Mouse (Mus musculus) retina, adult 2 months (tissue): Measurements from ENCODE around the gene Nodal.
"Not testable (repeated sequence)": the region's sequence is repeated elsewhere in the genome, so short reads cannot be mapped to it uniquely, and the experiment has no call there.

Experiments
- DNase-seq: peaks from one replicate; pipeline ENCODE4 v3.0.0-alpha.2; 2012; ENCODE audit warnings: low read depth, low spot score

Nodal gene

DNA sequence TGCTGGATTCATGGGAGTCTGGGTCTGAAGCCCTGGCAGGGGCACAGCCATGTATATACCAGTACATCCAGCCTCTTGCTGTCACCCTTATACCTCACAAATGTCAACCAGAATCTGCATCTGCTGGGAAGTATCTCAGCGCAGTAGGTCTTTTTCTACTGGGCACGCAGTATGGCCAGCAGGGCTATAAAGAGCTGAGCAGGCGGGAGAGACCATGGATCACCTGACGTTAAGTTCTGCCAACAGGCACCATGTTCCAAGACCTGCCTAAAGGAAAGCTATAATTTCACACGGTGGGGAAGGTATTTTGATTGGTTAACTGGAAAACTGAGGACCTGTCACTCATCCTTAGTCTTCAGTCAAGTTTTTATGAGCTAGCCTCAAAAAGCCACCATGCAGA, 11.3 kb downstream of the Nodal start:
- DNase-seq: no peak

DNA sequence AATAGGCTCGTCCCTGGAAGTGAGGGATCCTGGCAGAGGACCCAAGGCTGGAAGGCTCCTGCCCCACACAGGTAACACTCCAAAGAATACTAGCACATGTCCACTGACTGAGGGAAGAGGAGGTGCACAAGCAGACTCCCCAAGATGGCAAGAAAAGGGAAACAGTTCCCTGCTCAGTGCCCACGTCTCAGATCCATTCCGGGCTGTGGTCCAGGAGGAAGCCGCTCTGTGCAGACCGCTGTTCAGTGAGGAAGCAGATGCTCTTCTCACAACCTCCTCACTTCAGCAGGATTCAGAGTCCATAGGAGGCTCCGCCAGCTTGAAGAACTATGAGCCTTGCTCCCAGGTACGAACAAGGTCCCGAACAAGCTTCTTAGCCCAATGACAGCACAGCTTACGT, 13.6 kb downstream of the Nodal start:
- DNase-seq: no peak

DNA sequence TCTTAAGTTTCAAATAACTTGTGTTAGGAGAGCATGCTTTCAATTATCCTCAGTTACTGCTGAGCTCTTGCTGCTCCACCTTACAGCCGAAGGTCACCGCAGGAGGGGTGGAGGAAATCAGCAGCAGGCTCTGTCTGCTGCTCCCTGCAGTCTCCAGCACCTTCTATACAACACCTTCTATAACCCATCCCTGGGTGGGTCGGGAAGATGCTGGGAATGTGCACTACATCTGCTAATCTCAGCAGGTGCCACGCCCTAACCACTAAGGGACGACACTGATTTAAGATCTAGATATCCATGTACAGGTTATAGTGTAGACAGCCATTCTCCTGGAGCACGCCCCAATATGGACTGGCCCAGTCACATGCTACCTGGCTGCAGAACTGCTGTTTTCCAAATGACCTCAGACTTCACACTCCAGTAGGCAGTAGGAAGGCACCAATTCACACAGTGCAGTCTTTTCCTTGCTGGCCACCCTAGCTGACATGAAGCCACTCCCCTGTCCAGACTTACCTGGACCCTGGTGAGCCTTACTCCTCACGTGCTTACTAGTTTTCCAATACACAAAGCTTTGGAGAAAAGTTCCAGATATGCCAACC, 22.5 kb downstream of the Nodal start:
- DNase-seq: no peak

DNA sequence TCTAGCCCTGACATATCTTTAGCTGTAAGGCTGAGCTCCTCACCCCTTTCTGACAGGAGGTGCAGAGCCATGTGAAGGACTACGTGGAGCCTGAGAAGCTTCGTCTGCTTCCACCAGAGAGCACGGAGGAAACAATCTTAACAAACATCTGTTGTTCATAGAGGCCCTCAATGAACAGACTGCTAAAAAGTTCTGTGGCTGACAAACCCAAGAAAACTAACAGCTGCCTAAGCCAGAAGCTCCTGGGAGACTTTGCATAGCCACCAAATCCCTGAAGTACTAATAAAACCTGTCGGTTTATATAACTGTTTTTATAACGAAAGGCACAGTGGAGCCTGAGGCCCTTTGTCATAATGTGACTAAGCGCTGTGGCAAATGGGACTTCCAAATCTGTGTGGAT, 25.7 kb downstream of the Nodal start:
- no peak for DNase-seq

DNA sequence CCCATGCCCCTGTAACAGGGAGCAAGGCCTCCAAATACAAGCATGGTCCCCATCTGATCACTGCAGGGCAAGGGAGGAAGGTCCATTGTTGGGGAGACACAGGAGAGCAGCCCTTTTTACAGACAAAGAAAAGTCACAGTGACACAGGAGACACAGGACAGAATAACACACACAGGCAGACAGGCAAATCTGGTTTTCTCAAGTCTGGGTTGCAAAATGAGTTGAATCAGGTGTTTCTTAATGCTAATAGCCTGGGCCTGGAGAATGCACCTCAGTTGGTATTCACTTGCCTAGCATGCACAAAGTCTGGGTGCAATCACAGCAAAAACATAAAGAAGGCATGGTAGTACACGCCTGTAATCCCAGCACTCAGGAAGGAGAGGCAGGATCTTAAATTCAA, 26.1 kb downstream of the Nodal start:
- DNase-seq: no peak

DNA sequence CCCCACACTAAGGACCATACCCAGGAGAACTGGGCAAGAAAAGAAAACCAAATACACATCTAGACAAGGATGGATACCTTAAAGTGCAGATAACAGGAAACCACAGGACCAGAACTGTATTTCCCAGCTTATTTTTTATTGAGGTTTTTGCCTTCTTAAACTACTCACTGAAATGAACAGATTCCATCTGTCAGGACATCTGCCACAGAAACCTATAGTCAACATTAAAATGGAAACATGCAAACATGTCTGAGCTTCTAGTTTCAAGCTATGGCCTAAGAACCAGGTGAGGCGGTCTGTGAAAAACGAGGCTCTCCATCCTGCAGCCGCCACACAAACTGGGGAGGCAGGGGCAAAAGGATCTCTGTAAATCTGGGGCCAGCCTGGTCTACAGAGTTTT, 27.2 kb downstream of the Nodal start:
- no peak for DNase-seq

DNA sequence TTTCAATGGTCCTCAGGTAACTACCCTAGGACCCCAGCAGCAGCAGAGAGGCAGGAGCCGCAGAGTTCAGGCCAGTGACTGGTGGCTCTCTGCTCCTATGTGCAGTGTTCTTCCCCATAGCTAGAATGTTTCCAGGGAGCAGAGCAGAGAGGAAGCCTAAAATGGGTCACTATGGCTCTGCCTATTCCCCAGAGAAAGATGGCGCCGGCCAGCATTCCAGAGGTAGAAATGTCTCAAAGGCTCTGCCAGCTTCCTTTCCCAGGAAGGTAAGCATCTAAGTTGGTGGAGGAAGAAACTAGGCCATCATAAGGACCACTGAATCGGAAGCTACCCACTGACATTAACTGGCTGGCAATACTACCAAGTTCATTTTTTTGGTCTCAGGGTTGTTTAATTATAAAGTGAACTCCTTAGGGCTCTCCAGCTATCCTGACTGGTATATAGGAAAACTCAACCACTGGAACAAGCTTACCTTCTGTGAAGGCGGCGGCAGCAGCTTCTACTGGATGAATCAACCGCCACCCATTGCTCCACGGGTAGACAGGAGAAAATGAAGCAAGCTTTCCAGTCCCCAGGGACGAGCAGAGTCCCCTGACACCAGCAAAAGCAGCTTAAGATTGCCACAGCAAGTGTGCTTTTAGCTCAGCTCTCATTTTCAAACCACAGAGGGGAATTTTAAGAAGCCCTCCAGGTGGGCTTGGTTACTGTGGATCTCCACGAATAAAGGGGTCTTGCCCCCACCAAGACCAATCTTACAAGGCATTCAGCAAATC, 30.0 kb downstream of the Nodal start:
- DNase-seq: no peak

DNA sequence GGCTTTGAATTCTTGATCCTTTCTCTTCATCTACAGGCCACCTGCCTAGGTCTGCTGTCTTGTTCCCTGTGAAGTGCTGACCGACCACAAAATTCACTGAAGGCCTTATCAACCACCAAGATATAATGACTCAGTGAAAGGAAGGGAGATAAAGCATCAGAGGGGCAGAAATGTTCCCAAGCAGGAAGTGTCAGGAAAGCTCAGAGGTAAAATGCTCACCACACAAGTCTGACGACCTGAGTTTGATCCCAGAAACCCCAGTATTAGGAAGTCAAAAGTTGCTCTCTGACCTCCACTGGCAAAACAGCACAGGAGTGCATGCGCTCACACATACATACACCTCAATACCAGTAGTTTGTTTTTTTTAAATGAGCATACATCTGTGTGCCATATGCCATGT, 31.1 kb downstream of the Nodal start:
- DNase-seq: no peak

DNA sequence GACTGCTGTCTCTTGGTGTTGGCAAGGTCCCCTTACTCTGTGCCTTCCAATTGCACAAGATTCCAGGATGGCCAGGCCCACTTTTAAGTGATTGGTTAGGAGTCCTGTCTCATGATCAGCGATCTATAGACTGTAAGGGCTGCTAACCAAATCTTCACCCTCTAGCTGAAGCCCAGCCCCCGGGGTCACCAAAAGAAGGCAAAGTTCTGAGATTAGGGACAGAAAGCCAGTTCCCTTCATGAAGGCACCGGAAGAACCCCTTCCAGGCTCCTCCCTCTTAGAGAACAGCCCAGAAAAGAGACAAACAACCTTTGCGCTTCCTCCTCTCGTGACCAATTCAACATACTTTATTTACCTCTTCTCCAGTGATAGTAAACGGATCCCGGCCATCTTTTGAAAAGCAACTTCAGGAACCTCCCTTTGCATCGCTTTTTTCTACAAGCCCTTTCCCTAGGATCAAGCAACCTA, 33.7 kb downstream of the Nodal start:
- no peak for DNase-seq

DNA sequence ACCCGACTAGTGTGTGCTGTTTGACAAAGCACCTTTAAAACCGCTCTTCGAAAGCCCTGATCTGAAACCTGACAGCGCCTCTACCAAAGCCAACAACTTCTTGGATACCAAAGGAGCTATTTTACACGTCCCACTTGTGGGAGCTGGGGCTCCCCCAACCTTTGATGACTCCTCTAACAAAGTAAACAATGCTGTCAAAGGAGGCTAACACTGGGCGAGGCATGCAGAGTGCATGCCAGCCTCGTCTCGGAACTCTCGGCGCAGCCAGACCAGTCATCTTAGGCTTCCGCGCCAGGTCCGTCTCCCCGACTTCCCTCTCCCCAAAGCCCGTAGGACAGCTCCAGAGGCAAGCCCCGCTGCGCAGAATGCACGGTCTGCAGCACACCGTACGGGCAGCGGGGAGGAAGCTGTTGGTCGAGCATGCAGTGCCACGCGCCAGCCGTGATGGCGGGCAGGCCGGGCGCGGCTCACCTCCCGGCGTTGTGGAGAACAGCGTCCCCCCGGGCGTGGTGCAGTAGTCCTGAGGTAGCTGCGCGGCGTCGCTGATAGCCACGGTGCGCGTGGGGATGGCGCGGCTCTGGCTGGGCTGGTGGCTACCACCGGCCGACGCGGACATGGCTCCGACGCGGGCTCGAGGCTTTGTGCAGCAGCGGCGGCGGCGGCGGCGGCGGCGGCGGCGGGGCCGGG, 34.3 kb downstream of the Nodal start:
- DNase-seq: no peak

DNA sequence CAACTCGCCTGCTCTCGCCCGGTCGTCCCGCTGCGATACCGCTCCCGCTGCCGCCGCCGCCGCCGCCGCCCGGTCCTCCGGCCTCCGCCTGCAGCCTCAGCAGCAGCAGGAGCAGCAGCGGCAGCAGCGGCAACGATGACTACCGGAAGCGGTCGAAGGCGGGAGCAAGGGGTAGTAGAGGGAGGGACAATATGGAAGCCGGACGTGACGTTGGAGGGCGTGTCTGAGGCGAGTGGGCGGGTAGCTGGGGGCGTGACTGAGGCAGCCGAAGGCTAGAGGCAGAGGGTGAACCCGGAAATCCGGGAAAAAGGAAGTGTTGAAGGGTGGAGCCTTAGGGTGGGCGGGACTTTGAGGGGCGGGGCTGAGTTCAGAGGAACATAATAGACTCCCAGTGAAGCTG, 34.9 kb downstream of the Nodal start, which contains the start of gene Eif4ebp2:
Gene Eif4ebp2 (minus strand): TSS at position 17 of the 400 bp plus-strand sequence.
- DNase-seq: peak; percentile 98

DNA sequence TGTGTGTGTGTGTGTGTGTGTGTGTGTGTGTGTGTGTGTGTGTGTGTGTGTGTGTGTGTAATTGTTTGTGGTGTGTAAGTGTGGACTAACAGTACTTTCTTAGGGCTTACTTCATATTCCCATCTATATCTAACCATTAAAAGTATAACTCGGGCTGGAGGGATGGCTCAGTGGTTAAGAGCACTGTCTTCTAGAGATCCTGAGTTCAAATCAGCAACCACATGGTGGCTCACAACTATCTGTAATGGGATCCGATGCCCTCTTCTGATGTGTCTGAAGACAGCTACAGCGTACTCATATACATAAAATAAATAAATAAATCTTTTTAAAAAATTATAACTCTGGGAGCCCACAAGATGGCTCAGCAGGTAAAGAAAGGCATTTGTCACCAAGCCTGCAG, 35.4 kb downstream of the Nodal start:
- DNase-seq: not testable (repeated sequence)

DNA sequence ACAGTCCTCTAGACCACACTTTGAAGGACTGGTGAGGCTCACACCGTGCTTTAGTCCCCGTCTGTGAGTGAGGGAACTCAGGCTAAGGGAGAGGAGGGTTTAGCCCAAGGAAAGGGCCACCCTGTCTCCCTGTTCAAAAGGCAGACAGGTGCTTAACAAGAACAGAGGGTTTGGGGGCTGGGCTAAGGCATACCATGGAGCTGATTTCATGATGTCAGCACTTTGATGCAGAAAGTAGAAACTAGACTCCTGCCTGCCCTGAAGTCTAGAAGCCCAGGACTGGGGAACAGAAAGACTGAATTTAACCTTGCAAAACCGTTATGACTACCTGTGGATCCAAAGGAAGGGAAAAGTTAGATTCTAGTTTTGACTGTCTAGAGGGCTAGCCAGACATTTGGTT, 39.4 kb downstream of the Nodal start:
- no peak for DNase-seq

DNA sequence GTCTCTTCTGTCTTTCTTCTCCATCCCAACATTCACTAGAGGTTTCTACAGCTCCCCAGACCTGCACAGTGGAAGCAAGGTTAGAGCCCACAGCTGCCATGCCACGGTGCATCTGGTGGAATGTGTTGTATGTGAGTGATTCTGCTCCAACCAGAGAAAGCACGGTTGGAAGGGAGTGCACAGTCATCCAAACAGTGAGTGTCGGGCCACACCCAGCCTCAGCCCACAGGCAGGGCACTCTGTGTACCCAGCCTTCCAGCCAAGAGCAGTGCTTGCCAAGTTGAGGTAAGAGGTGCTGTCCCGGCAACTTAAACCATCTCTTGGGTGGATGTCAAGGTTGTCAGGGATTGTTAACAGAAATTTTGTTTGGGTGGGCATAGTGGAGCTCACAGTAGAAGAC, 47.2 kb downstream of the Nodal start:
- DNase-seq: no peak

DNA sequence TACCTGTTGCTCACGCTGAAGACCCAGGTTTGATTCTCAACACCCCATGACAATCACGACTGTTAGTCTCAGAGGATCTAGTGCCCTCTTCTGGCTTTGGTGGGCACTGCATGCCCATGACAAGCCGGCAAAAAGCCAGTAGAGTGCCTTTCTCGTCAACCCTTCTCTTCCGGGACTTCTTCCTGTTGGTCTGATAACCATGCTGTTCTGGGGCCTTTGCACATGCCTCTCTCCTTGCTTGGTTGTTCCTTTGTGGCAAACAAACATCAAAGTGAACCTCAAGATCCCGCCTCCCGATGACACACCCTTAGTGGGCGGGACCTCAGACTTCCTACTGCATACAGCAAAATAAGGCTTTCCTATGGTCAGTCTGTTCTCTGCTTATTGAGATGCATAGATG, 48.5 kb downstream of the Nodal start:
- DNase-seq: no peak

DNA sequence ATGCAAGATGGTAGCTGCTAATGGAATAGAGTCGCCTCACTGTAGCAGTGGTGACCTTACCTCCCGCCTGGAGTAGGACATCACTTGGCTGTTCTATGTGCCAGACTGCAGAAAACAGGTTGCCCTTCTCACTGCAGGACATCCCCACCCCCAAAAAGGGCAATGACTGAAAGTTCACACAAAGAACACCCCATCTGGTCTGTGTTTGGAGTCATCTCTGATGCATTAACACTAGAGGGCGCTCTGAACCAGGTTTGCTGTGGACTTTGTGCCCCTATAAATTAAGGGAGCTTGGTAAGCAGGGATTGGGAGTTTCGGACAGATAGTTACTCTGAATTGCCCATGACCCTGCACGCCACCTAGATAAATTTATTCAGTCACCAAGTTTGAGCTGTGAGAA, 49.1 kb downstream of the Nodal start:
- no peak for DNase-seq

DNA sequence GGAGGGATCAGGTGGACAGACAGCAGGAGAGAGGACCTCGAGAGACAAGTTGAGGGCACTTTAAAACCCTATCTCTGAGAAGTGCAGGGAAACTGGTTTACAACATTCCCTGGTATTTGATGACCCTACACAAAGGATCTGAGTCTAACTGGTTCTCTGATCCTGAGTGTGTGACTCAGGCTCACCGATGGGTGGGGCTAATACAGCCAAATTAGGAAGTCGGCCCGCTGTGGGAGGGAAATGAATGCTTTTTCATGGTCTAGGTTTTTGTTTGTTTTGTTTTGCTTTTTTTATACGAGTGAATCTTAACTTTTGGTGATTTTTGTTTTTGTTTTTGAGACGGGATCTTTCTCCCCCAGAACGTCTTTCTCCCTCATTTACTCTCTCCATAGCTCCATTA, 51.1 kb downstream of the Nodal start:
- DNase-seq: no peak

DNA sequence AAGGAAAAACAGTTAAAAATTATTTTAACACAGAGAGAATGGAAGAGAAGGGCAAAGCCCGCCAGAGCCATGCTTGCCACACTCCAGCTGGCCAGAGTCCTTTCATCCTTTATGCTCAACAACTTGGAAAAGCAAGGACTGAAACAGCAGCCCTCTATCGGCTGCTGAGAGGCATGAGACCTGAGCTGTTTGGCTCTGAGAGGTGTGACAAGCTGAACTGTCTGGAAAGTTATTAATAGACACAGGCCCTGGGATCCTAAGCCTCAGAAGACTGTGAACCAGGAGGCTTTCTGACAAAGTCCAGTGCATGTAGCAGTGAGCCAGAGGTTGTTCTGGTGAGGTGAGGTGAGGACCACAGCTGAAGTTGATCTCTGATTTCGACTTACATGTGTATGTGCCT, 55.9 kb downstream of the Nodal start:
- no peak for DNase-seq

DNA sequence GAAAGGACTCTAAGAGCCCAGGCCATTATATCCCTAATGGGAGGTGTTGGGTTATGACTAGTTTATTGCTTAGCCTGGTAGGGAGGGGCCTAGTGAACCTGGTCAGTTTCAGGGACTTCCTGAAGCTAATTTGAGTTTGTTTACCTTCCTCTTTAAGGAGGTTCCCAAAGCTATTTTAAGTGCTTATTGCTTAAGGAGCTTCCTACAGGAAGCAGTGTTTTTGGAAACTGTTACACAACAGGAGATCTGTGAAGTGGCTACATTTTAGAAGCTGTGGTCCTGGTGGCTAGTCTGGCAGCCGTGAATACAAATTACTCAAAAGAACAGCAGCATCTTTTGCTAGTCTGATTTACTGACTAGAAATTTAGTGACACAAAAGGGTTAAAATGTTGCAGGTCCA, 56.6 kb downstream of the Nodal start:
- no peak for DNase-seq
